Mouse (Mus musculus) gonadal fat pad, adult 2 months (tissue): ENCODE results near the gene Islr2. TPM values are rescaled to one million over a fixed set of nuclear protein-coding genes. Genes with fewer than 3 reads are reported as not detected.
"Not testable (repeated sequence)": the region's sequence is repeated elsewhere in the genome, so short reads cannot be mapped to it uniquely, and the experiment has no call there.

Source experiments
- DNase-seq: peaks from one replicate; pipeline ENCODE4 v3.0.0-alpha.2; 2012; ENCODE audit warnings: low read depth
- polyA plus RNA-seq: library from polyadenylated mRNA; depleted of rRNA; stranded (reverse); fragments of >200 nt; gene quantifications from 2 replicates; pipeline ENCODE4 v1.2.3, GENCODE M21; 2012; rRNA removed

Islr2 gene
- polyA plus RNA-seq, result 2.0 and 2.2 TPM in 2 replicates

GRCm38 (mm10) chr9:58203516-58204447 is at the start of gene Islr2, which contains the start of gene Islr:
Islr2 (minus strand) TSS chr9:58204319.
Islr (minus strand) TSS chr9:58204306.
- no peak for DNase-seq

- DNase-seq, result not testable (repeated sequence)
Observed at GRCm38 (mm10) chr9:58253805-58254122, 49.6 kb upstream of the Islr2 start.

GRCm38 (mm10) chr9:58253033-58253804 is 49.1 kb upstream of the Islr2 start, which contains the start of gene Stoml1:
Stoml1 (plus strand) TSS chr9:58253164.
- no peak for DNase-seq

GRCm38 (mm10) chr9:58250730-58251129 is 46.6 kb upstream of the Islr2 start:
- DNase-seq, result not testable (repeated sequence)

DNA sequence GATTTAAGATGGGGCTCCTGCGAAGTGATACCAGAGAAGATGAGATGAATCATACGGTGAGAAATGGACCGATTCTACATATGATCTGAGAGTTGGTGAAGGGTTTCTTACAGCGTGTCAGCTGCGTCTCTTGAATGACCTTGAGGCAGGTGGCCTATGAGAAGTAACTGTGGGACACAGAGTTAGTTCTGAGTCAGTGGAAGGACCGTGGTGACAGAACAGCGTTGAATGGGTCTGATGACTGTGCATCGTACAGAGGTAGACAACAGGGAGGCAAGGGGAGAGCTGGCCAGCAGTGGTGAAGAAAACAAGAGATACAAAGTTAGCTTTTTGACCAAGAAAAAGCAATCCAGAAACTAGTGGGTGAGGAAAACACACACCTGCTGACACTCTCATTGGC is 46.2 kb upstream of the Islr2 start:
- no peak for DNase-seq

DNA sequence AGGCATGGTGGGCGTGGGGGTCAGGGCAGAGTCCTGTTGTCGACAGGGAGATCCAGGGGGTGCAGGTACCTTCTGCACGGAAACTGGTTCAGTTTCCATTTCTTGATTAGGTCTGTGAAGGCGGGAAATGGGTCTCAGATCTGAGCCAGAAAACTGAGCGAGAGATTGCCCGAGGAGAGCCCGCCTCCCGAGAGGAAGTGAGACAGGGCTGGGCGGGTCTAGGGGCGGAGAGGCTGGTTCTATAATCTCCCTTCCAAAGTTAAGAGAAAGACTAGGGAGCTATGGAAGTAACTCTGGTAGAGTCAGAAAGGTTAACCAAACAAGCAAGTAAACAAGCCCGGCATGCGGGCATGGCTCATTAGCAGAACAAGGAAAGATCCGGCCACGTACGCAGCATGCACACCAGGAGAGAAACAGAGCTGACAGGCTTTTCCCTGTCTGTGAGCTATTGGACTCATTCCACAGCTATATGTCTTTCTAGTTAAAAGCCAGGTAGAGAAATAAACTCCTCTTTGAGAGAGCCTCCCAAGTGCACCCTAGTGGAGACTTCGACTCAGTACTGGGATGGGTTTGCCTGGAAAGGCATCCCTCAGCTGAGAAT is 45.6 kb upstream of the Islr2 start, which contains the start of gene Pml:
Gene Pml (minus strand): TSS at position 195 of the 601 bp plus-strand sequence.
- DNase-seq, result no peak

- no peak for DNase-seq
Observed at GRCm38 (mm10) chr9:58248746-58249413, 44.8 kb upstream of the Islr2 start.

- no peak for DNase-seq
Observed at GRCm38 (mm10) chr9:58247064-58247759, 43.1 kb upstream of the Islr2 start.

DNA sequence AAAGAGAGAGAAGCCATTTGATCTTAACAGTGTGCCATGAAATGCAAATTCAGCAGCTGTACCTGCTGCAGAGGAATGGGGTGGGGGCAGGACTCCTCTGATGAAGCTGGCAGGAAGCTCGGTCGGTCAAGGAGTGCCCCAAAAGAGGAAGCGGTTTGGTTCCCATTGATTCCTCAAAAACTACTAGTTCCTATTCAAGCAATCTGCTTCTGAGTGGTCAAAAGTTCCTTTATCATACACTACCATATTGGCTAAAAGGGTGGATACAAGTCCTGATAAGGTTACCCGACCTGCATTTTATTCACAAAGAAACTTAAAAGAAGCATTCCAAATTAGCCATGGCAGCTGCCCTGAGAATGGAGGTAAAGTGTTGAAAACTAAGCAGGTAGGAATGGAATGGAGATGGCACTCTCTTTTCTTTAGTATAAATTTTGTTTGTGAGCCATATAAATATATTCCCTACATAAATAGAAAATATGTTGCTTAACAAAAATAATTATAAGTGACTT is 42.0 kb upstream of the Islr2 start:
- DNase-seq, result no peak

DNA sequence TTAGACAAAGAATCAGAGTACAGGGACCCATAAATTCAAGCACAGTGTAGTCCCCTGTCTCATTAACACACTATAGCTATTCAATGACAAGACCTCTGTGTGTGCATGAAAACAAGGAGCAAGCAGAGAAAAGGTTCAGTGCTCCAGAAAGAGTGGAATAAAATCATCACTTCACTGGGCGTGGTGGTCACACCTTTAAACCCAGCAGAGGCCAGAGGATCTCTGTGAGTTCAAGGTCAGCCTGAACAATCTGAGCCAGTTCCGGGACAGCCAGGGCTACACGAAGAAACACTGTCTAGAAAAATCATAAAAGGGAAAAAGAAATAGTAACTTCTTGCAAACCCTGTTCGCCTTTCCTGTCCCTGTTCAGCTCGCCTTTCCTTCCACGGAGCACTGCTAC is 39.6 kb upstream of the Islr2 start:
- DNase-seq, result no peak

GRCm38 (mm10) chr9:58242696-58243095 is 38.6 kb upstream of the Islr2 start:
- DNase-seq, result no peak

GRCm38 (mm10) chr9:58241780-58242485 is 37.8 kb upstream of the Islr2 start:
- no peak for DNase-seq

- DNase-seq, result no peak
Observed at GRCm38 (mm10) chr9:58234502-58235015, 30.4 kb upstream of the Islr2 start.

DNA sequence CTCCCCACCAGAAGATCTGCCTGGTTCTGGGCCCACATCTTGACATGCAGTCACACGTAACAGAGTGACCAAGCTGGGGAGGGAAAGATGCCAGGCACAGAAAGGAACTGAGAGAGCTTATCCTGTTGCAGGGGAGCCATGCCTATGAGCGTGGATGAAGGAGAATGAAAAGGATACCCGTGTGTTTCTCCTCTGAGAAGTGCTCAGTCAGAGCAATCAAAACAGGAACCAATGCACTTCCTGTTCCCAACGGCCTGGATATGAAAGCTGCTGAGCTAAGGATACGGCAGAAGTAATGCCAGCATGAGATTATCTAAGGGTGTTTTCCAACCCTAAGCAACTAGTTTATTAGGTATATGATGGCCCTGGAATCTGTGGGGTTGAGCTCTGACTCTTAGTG is 28.3 kb upstream of the Islr2 start:
- no peak for DNase-seq

GRCm38 (mm10) chr9:58231746-58232145 is 27.6 kb upstream of the Islr2 start:
- no peak for DNase-seq

DNA sequence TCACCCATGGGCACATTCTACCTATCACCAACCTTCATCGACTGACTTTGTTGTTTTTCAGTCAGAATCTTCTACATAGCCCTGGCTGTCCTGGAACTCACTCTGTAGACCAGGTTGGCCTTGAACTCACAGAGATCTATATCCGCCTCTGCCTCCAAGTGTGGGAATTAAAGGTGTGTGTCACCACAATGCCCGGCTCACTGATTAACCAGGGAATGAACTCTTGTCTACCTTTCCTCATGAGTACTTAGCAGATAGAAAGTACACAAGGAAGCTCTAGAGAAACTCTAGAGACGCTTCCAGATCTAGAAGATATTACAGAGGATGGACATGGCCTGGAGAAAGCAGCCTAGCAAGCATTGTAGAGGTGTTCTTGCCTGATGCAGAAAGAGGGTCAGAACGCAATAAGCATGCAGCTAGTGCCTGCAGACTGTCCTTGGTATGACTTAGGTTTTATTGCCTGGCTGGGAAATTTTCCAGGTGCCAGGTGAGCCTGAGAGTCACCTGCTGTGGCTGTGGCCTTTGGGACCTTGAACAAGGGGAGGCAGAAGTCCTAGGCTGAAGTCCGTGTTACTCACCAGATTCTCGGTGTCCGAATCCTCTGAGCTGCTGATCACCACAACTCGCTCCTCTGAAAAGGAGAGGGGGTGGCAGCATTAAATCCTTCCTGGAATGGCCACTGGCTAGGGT is 24.8 kb upstream of the Islr2 start:
- no peak for DNase-seq

DNA sequence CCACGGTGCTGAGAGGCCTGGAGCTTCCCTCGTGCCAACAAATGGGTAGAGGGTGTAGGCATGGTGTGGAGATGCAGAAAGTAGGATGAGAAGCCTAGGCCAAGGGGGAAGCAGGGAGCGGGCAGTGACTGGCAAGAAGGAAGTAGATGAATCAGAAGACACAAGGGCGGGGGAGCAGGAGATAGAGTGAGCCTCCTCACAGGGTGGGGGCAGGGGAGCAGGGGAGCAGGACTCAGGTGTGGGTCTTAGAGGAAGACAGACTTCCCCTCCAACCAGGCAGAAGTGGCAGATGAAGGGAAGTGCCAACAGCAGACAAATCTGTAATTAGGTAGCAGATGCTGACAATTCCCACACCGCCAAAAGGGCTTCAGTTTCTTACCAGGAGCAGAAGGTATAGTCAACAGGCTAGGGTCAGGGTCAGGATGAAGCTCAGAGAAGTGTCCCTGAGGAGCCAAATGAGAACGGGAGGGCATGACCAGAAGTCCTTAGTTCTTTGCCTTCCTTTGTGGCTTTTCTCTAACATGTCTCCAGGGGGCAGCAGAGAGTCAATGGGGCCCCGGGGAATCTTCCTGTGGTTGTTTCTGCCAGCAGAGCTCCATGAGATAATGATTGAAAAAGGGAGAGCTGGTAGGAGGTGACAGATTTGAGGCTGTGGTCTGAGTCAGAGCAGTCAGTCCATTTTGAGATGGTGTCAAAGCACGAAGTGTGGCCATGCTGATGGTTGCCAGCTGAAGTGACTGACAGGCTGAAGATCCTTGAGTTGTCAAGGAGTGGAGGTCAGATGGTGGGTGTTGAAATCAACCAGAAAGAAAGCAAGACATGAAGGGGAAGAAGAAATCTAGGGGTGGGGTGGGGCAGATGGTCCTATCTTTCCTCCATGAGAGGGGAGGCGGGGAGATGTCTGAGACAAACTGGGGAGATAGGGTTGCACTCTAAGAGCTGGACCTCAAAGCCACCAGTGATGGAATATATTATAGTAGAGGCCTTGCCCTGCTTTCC is 22.1 kb upstream of the Islr2 start:
- no peak for DNase-seq

DNA sequence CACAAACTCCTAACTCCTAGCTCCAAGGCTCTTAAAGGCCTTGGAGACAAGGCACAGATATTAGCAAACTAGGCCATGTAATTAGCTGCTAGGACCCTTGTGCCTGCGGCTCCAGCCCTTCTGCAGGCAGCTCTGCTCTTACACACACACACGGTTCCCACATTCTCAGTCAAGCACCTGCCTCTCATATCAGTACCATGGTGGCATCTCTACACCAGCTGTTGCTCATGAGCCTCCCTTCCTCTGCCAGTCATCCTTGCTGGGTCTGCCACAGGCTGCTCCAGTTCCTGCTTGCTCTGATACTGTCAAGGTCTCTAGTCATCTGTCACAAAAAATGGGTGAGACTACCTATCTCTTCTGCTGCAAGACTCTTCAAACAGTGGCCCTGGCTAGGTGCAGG is 20.2 kb upstream of the Islr2 start:
- DNase-seq, result no peak
